Mouse (Mus musculus) lung, adult 2 months (tissue): ENCODE data around the gene Gm20219.

Source experiments
- CTCF ChIP-seq: fragments of 200-500 bp; IDR thresholded peaks from 2 replicates; pipeline ENCODE4 v1.5.1; 2011; ENCODE audit warnings: mild to moderate bottlenecking, low read length, control low read depth; ENCODE audit not compliant: insufficient read depth
- POLR2A ChIP-seq: fragments of 200-500 bp; IDR thresholded peaks from 2 replicates; pipeline ENCODE4 v1.6.1; 2011; ENCODE audit warnings: low read depth, mild to moderate bottlenecking, control low read depth, low read length, borderline replicate concordance; ENCODE audit errors: extremely low read depth

- no peak for TF ChIP-seq CTCF
- no peak for TF ChIP-seq POLR2A
Measured at GRCm38 (mm10) chr17:56547116-56547845, 6.9 kb downstream of the Gm20219 start.
